Mouse (Mus musculus): ENCODE measurements around the gene Ralgps2. TPM values are rescaled to one million over a fixed set of nuclear protein-coding genes. Genes with fewer than 3 reads are reported as not detected.

The Ralgps2 gene
- total and polyA plus RNA-seq, 3 experiments, result 7.8 to 16.4 TPM; not detected in 1

- no peak for TF ChIP-seq JUND (IDR thresholded peaks at IDR 0.05; ENCODE audit: low read depth, low read length)
Measured at GRCm38 (mm10) chr1:156786074-156786473, 153.4 kb downstream of the Ralgps2 start (continued).

GRCm38 (mm10) chr1:156784974-156785373 is 154.5 kb downstream of the Ralgps2 start:
- Histone ChIP-seq H3K27ac (ENCODE audit: control insufficient read depth, low read depth, low read length) (no peak overlapping the region), H3K4me3 (ENCODE audit: control insufficient read depth in 1 of 2, insufficient read depth in 1 of 2, low read depth in 2 of 2, low read length in 2 of 2) (no peak overlapping the region), H3K36me3 (ENCODE audit: control insufficient read depth in 1 of 2, insufficient read depth in 2 of 2, low read length in 2 of 2) (no peaks in the 10 kb centered on the region; a peak in 1 of 4 replicates), H3K9me3 (replicated peaks; ENCODE audit: insufficient read depth, low read length) (no peaks in the 10 kb centered on the region), H3K27me3 (ENCODE audit: control insufficient read depth in 1 of 2, insufficient read depth in 2 of 2, low read length in 2 of 2) (no peaks in the 10 kb centered on the region; a peak in 1 of 4 replicates), H3K4me1 (ENCODE audit: control insufficient read depth in 1 of 2, insufficient read depth in 2 of 2, low read length in 2 of 2) (peaks cover 0 to 4% of the 10 kb centered on the region in 2 experiments; a peak in 2 of 4 replicates), H3K9ac (ENCODE audit: control insufficient read depth, low read depth, low read length, poor library complexity, severe bottlenecking) (no peak overlapping the region), H3K79me2 (ENCODE audit: control insufficient read depth, insufficient read depth, low read length, poor library complexity) (no peaks in the 10 kb centered on the region)
- DNase-seq (ENCODE audit: low read depth, low spot score), result no peak
- no peak for TF ChIP-seq MYC (IDR thresholded peaks at IDR 0.05; ENCODE audit: low read depth, low read length)
- TF ChIP-seq HCFC1 (IDR thresholded peaks at IDR 0.05; ENCODE audit: low read depth, low read length), result no peak
- TF ChIP-seq MYB (IDR thresholded peaks at IDR 0.05; ENCODE audit: low read depth, low read length), result no peak
- no peak for TF ChIP-seq TBP (IDR thresholded peaks at IDR 0.05; ENCODE audit: low read depth, low read length)
- TF ChIP-seq JUND (IDR thresholded peaks at IDR 0.05; ENCODE audit: low read depth, low read length), result no peak
- TF ChIP-seq POLR2AphosphoS5 (IDR thresholded peaks at IDR 0.05; ENCODE audit: borderline replicate concordance, low read depth, low read length), result no peak

- Histone ChIP-seq H3K27me3 (ENCODE audit: control insufficient read depth in 1 of 2, insufficient read depth in 2 of 2, low read length in 2 of 2) (no peaks in the 10 kb centered on the region; a peak in 1 of 4 replicates), H3K9me3 (replicated peaks; ENCODE audit: insufficient read depth, low read length) (no peaks in the 10 kb centered on the region), H3K27ac (ENCODE audit: control insufficient read depth, low read depth, low read length) (no peak overlapping the region), H3K79me2 (ENCODE audit: control insufficient read depth, insufficient read depth, low read length, poor library complexity) (no peaks in the 10 kb centered on the region), H3K36me3 (ENCODE audit: control insufficient read depth in 1 of 2, insufficient read depth in 2 of 2, low read length in 2 of 2) (no peaks in the 10 kb centered on the region; a peak in 1 of 4 replicates), H3K4me3 (ENCODE audit: control insufficient read depth in 1 of 2, insufficient read depth in 1 of 2, low read depth in 2 of 2, low read length in 2 of 2) (no peak overlapping the region), H3K4me1 (ENCODE audit: control insufficient read depth in 1 of 2, insufficient read depth in 2 of 2, low read length in 2 of 2) (peaks cover 0 to 4% of the 10 kb centered on the region in 2 experiments; a peak in 2 of 4 replicates), H3K9ac (ENCODE audit: control insufficient read depth, low read depth, low read length, poor library complexity, severe bottlenecking) (no peak overlapping the region)
- no peak for DNase-seq (ENCODE audit: low read depth, low spot score)
- no peak for TF ChIP-seq POLR2AphosphoS2 (IDR thresholded peaks at IDR 0.05; ENCODE audit: low read length)
Measured at GRCm38 (mm10) chr1:156784116-156784515, 155.3 kb downstream of the Ralgps2 start.

- no peak overlapping the region for H3K9ac ChIP-seq (ENCODE audit: control insufficient read depth, low read depth, low read length, poor library complexity, severe bottlenecking)
- H3K4me1 ChIP-seq (ENCODE audit: control insufficient read depth in 1 of 2, insufficient read depth in 2 of 2, low read length in 2 of 2), result peaks cover 0 to 2% of the 10 kb centered on the region in 2 experiments; a peak in 1 of 4 replicates
- TF ChIP-seq UBTF (IDR thresholded peaks at IDR 0.05; ENCODE audit: borderline replicate concordance, insufficient read depth, low read depth, low read length) (no peak), CHD1 (IDR thresholded peaks at IDR 0.05; ENCODE audit: low read depth, low read length) (no peak), MEF2A (IDR thresholded peaks at IDR 0.05; ENCODE audit: extremely low read depth, insufficient replicate concordance, low read depth, low read length, poor library complexity, severe bottlenecking) (no peak), BHLHE40 (IDR thresholded peaks at IDR 0.05; ENCODE audit: borderline replicate concordance, low read depth, low read length) (no peak), ZKSCAN1 (IDR thresholded peaks at IDR 0.05; ENCODE audit: low read depth, low read length) (no peak), ZC3H11A (IDR thresholded peaks at IDR 0.05; ENCODE audit: low read depth, low read length) (no peak), SIN3A (IDR thresholded peaks at IDR 0.05; ENCODE audit: low read length) (no peak), ETS1 (IDR thresholded peaks at IDR 0.05; ENCODE audit: low read depth, low read length) (no peak), USF2 (IDR thresholded peaks at IDR 0.05; ENCODE audit: borderline replicate concordance in 1 of 2, insufficient read depth in 1 of 2, low read depth in 1 of 2, low read length in 2 of 2) (no peak)
- no peaks in the 10 kb centered on the region; a peak in 1 of 4 replicates for H3K27me3 ChIP-seq (ENCODE audit: control insufficient read depth in 1 of 2, insufficient read depth in 2 of 2, low read length in 2 of 2)
- H3K27ac ChIP-seq (ENCODE audit: control insufficient read depth, low read depth, low read length), result no peak overlapping the region
- no peak overlapping the region for H3K4me3 ChIP-seq (ENCODE audit: control insufficient read depth in 1 of 2, insufficient read depth in 1 of 2, low read depth in 2 of 2, low read length in 2 of 2)
- no peaks in the 10 kb centered on the region for H3K36me3 ChIP-seq (ENCODE audit: control insufficient read depth in 1 of 2, insufficient read depth in 2 of 2, low read length in 2 of 2)
- no peaks in the 10 kb centered on the region for H3K9me3 ChIP-seq (replicated peaks; ENCODE audit: insufficient read depth, low read length)
- no peak for DNase-seq (ENCODE audit: low read depth, low spot score)
- H3K79me2 ChIP-seq (ENCODE audit: control insufficient read depth, insufficient read depth, low read length, poor library complexity), result no peaks in the 10 kb centered on the region
Measured at GRCm38 (mm10) chr1:156781971-156782850, 157.2 kb downstream of the Ralgps2 start.
